Mouse (Mus musculus) MEL (cell line): Measurements from ENCODE around the gene Map3k1. TPM values are rescaled to one million over a fixed set of nuclear protein-coding genes. Genes with fewer than 3 reads are reported as not detected.

Experiments
- DNase-seq: peaks from one replicate; pipeline ENCODE4 v3.0.0; 2011; ENCODE audit warnings: low read depth, low spot score
- H3K27ac ChIP-seq: 2 replicates; pipeline ENCODE4 v1.5.1; 2012; ENCODE audit warnings: low read depth, mild to moderate bottlenecking, control low read depth, low read length, moderate library complexity; ENCODE audit not compliant: control insufficient read depth
- H3K27me3 ChIP-seq, 2 experiments: fragments of 150-350 bp in 1 of 2; sonication (generic) in 1 of 2; 2 replicates each; pipeline ENCODE4 v1.6.1; 2012; ENCODE audit warnings: low read length in 2 of 2, mild to moderate bottlenecking in 2 of 2, improper control_type of control experiment in 1 of 2, moderate library complexity in 1 of 2; ENCODE audit not compliant: insufficient read depth in 2 of 2, control insufficient read depth in 1 of 2
- H3K36me3 ChIP-seq, 2 experiments: 2 replicates each; pipeline ENCODE4 v1.6.1; 2012 to 2014; ENCODE audit warnings: low read length in 2 of 2, improper control_type of control experiment in 1 of 2, inconsistent platforms in 1 of 2, mild to moderate bottlenecking in 1 of 2; ENCODE audit not compliant: insufficient read depth in 2 of 2, control insufficient read depth in 1 of 2
- H3K4me1 ChIP-seq, 2 experiments: fragments of 150-350 bp in 1 of 2; sonication (generic) in 1 of 2; 2 replicates each; pipeline ENCODE4 v1.6.1; 2012; ENCODE audit warnings: low read length in 2 of 2, improper control_type of control experiment in 1 of 2, mild to moderate bottlenecking in 1 of 2; ENCODE audit not compliant: insufficient read depth in 2 of 2, control insufficient read depth in 1 of 2
- H3K4me3 ChIP-seq, 2 experiments: fragments of 150-350 bp in 1 of 2; sonication (generic) in 1 of 2; 2 replicates each; pipeline ENCODE4 v1.5.1; 2012; ENCODE audit warnings: low read depth in 2 of 2, low read length in 2 of 2, mild to moderate bottlenecking in 2 of 2, moderate library complexity in 2 of 2, control low read depth in 1 of 2, improper control_type of control experiment in 1 of 2; ENCODE audit not compliant: control insufficient read depth in 1 of 2, insufficient read depth in 1 of 2
- H3K79me2 ChIP-seq: 2 replicates; pipeline ENCODE4 v1.6.1; 2012; ENCODE audit warnings: mild to moderate bottlenecking, low read length, moderate library complexity; ENCODE audit not compliant: control insufficient read depth, poor library complexity, insufficient read depth
- H3K9ac ChIP-seq: 2 replicates; pipeline ENCODE4 v1.6.1; 2012; ENCODE audit warnings: low read depth, mild to moderate bottlenecking, control low read depth, low read length, moderate library complexity; ENCODE audit not compliant: control insufficient read depth, poor library complexity, severe bottlenecking
- H3K9me3 ChIP-seq: fragments of 150-350 bp; sonication (generic); replicated peaks from 2 replicates; pipeline ENCODE4 v1.6.1; 2012; ENCODE audit warnings: mild to moderate bottlenecking, low read length, improper control_type of control experiment, moderate library complexity; ENCODE audit not compliant: insufficient read depth
- BHLHE40 ChIP-seq: IDR thresholded peaks from 2 replicates; pipeline ENCODE4 v1.6.1; 2012; ENCODE audit warnings: low read depth, mild to moderate bottlenecking, inconsistent platforms, low read length, improper control_type of control experiment, borderline replicate concordance
- CHD2 ChIP-seq: IDR thresholded peaks from 2 replicates; pipeline ENCODE4 v1.6.1; 2011; ENCODE audit warnings: low read length, improper control_type of control experiment
- ELF1 ChIP-seq: IDR thresholded peaks from 2 replicates; pipeline ENCODE4 v1.6.1; 2014; ENCODE audit warnings: low read depth, mild to moderate bottlenecking, inconsistent platforms, low read length, improper control_type of control experiment, moderate library complexity
- GABPA ChIP-seq: IDR thresholded peaks from 2 replicates; pipeline ENCODE4 v1.6.1; 2012; ENCODE audit warnings: low read depth, mild to moderate bottlenecking, inconsistent platforms, low read length, improper control_type of control experiment, moderate library complexity
- HCFC1 ChIP-seq: IDR thresholded peaks from 2 replicates; pipeline ENCODE4 v1.6.1; 2012; ENCODE audit warnings: low read depth, mild to moderate bottlenecking, inconsistent platforms, low read length, improper control_type of control experiment, moderate library complexity
- JUND ChIP-seq: IDR thresholded peaks from 2 replicates; pipeline ENCODE4 v1.6.1; 2011; ENCODE audit warnings: low read depth, mild to moderate bottlenecking, improper control_type of control experiment, low read length
- MAZ ChIP-seq: IDR thresholded peaks from 2 replicates; pipeline ENCODE4 v1.6.1; 2012; ENCODE audit warnings: low read depth, mild to moderate bottlenecking, inconsistent platforms, low read length, improper control_type of control experiment
- MYC ChIP-seq: IDR thresholded peaks from 2 replicates; pipeline ENCODE4 v1.6.1; 2011; ENCODE audit warnings: low read depth, mild to moderate bottlenecking, low read length, improper control_type of control experiment, moderate library complexity
- POLR2A ChIP-seq, 2 experiments: IDR thresholded peaks; 2 replicates each; pipeline ENCODE4 v1.6.1; 2011 to 2012; ENCODE audit warnings: low read length in 2 of 2, mild to moderate bottlenecking in 2 of 2, control low read depth in 1 of 2, improper control_type of control experiment in 1 of 2, low read depth in 1 of 2, moderate library complexity in 1 of 2; ENCODE audit not compliant: control insufficient read depth in 1 of 2, insufficient read depth in 1 of 2, poor library complexity in 1 of 2
- POLR2AphosphoS2 ChIP-seq: IDR thresholded peaks from 2 replicates; pipeline ENCODE4 v1.6.1; 2011; ENCODE audit warnings: low read length, improper control_type of control experiment
- SIN3A ChIP-seq: IDR thresholded peaks from 2 replicates; pipeline ENCODE4 v1.6.1; 2012; ENCODE audit warnings: low read length, improper control_type of control experiment, inconsistent platforms
- SMC3 ChIP-seq: IDR thresholded peaks from 2 replicates; pipeline ENCODE4 v1.6.1; 2011; ENCODE audit warnings: low read depth, low read length, improper control_type of control experiment
- TAL1 ChIP-seq: IDR thresholded peaks from 2 replicates; pipeline ENCODE4 v1.6.1; 2012; ENCODE audit warnings: mild to moderate bottlenecking, inconsistent platforms, low read length, moderate library complexity, mixed read lengths
- TBP ChIP-seq: IDR thresholded peaks from 2 replicates; pipeline ENCODE4 v1.8.0; 2011; ENCODE audit warnings: low read depth, low read length, improper control_type of control experiment
- ZKSCAN1 ChIP-seq: IDR thresholded peaks from 2 replicates; pipeline ENCODE4 v1.6.1; 2012; ENCODE audit warnings: low read depth, mild to moderate bottlenecking, inconsistent platforms, low read length, improper control_type of control experiment, moderate library complexity
- ZNF384 ChIP-seq: IDR thresholded peaks from 2 replicates; pipeline ENCODE4 v1.6.1; 2012; ENCODE audit warnings: low read depth, mild to moderate bottlenecking, inconsistent platforms, low read length, improper control_type of control experiment
- polyA plus RNA-seq, 2 experiments: library from polyadenylated mRNA; stranded (reverse) in 1 of 2; unstranded in 1 of 2; fragments of >175 nt in 1 of 2; fragments of >200 nt in 1 of 2; gene quantifications; 2 replicates each; pipeline versions ENCODE4 v1.2.1 to v1.2.4; 2012; ENCODE audit warnings: low replicate concordance in 2 of 2, low read depth in 1 of 2; ENCODE audit not compliant: insufficient read length in 2 of 2, insufficient read depth in 1 of 2, missing spikeins in 1 of 2
- total RNA-seq: library from RNA; depleted of rRNA; stranded (reverse); fragments of 300-350 nt; gene quantifications from 2 replicates; pipeline ENCODE4 v1.2.3, GENCODE M21; 2012

Map3k1 gene
- total and polyA plus RNA-seq, 3 experiments: 4.3 to 20.7 (median 4.4) TPM

GRCm38 (mm10) chr13:111800866-111801265 is 7.9 kb downstream of the Map3k1 start:
- no peaks in the 10 kb centered on the region for H3K9me3 ChIP-seq
- H3K36me3 ChIP-seq: peaks cover 0 to 3% of the 10 kb centered on the region in 2 experiments; a peak in 1 of 4 replicates
- no peak overlapping the region for H3K4me3 ChIP-seq
- no peak for DNase-seq
- no peak overlapping the region for H3K27ac ChIP-seq
- peaks cover 8% of the 10 kb centered on the region; the same call in 1 of the 2 replicates for H3K79me2 ChIP-seq
- no peaks in the 10 kb centered on the region for H3K27me3 ChIP-seq
- H3K4me1 ChIP-seq: peaks cover 0 to 16% of the 10 kb centered on the region in 2 experiments; a peak in 3 of 4 replicates
- TF ChIP-seq ZNF384 (no peak), MYC (no peak), TBP (no peak), ELF1 (no peak), BHLHE40 (no peak), MAZ (no peak)
- no peak overlapping the region for H3K9ac ChIP-seq

GRCm38 (mm10) chr13:111798044-111798443 is 10.7 kb downstream of the Map3k1 start:
- no peak for DNase-seq
- Histone ChIP-seq H3K27me3 (no peaks in the 10 kb centered on the region), H3K36me3 (no peaks in the 10 kb centered on the region; a peak in 1 of 4 replicates), H3K79me2 (peaks cover 3% of the 10 kb centered on the region; the same call in 1 of the 2 replicates), H3K27ac (no peak overlapping the region), H3K4me3 (no peak overlapping the region), H3K9ac (no peak overlapping the region), H3K9me3 (no peaks in the 10 kb centered on the region)
- TF ChIP-seq ZNF384 (no peak), SIN3A (no peak), CHD2 (no peak), ZKSCAN1 (no peak), SMC3 (no peak)
- TF ChIP-seq, all 39 proteins: peak for 0
- peaks cover 0 to 16% of the 10 kb centered on the region in 2 experiments; a peak in 3 of 4 replicates for H3K4me1 ChIP-seq

- no peaks in the 10 kb centered on the region; a peak in 1 of 4 replicates for H3K36me3 ChIP-seq
- H3K27me3 ChIP-seq: no peaks in the 10 kb centered on the region
- H3K27ac ChIP-seq: peak overlapping the region; percentile 62
- no peaks in the 10 kb centered on the region for H3K9me3 ChIP-seq
- peak overlapping the region; percentile 53 to 67 for H3K4me3 ChIP-seq
- peak; percentile 67 for DNase-seq
- peak overlapping the region; percentile 50; the same call in 1 of the 2 replicates for H3K9ac ChIP-seq
- H3K4me1 ChIP-seq: peaks cover 0 to 16% of the 10 kb centered on the region in 2 experiments; a peak in 3 of 4 replicates
- TF ChIP-seq JUND (no peak), ELF1 (peak; percentile 67), BHLHE40 (peak; percentile 87), GABPA (no peak), POLR2AphosphoS2 (no peak), HCFC1 (no peak), POLR2A (IDR thresholded peaks at IDR 0.05; ENCODE audit: control insufficient read depth in 1 of 2, insufficient read depth in 1 of 2, low read depth in 1 of 2, low read length in 2 of 2, poor library complexity in 1 of 2) (peak in 1 of 2 experiments; percentile 29; a peak in 1 of 4 replicates), TAL1 (no peak)
- TF ChIP-seq, all 39 proteins: peak for 3
- H3K79me2 ChIP-seq: peaks cover 3% of the 10 kb centered on the region; the same call in 1 of the 2 replicates
Measured at GRCm38 (mm10) chr13:111797021-111797420, 11.8 kb downstream of the Map3k1 start.
